ENCODE assay signal across 35 mouse cellular contexts in the genomic region with DNA sequence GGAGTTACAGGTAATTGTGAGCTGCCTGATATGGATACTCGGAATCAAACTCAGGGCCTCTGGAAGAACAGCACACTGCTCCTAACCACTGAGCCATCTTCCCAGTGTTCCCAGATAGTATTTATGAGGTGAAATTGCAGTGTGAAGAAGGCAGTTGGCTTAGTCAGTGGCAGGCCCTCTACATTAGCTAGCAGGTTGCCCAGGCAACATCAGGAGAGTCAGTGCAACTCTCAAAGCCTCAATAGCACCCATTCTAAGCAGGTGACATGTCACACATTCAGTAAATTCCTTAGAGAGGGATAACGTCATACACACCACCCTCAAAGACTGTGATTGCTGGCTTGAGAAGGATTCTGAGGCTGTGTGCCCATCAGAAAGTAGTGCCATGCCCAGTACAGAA. TPM values are rescaled to one million over a fixed set of nuclear protein-coding genes. Genes with fewer than 3 reads are reported as not detected.
"Had no signal": no experiment of that assay in that cellular context is flagged by ENCODE, and none has a peak within 500 bp of the region (broad histone marks: within the 10 kb centered on the region; RNA-seq: fewer than 3 reads in every experiment).

No protein-coding gene starts in this region.

- H3K4me3 ChIP-seq: gastrocnemius, adult 2 months; heart, embryonic 10.5 days; heart, embryonic 12.5 days; hindbrain, embryonic 10.5 days; hindbrain, embryonic 12.5 days; intestine, embryonic 15.5 days; layer of hippocampus, adult 2 months; limb, embryonic 13.5 days; limb, embryonic 15.5 days; liver, embryonic 12.5 days had no signal

- H3K9me3 ChIP-seq: heart, embryonic 10.5 days; hindbrain, embryonic 12.5 days; intestine, embryonic 15.5 days; limb, embryonic 15.5 days; liver, embryonic 12.5 days had no signal

- H3K4me1 ChIP-seq: heart, embryonic 10.5 days; heart, embryonic 12.5 days; hindbrain, embryonic 10.5 days; intestine, embryonic 15.5 days; limb, embryonic 15.5 days; liver, embryonic 12.5 days had no signal

- H3K36me3 ChIP-seq: heart, embryonic 10.5 days; heart, embryonic 12.5 days; hindbrain, embryonic 10.5 days; hindbrain, embryonic 12.5 days; intestine, embryonic 15.5 days; limb, embryonic 13.5 days; limb, embryonic 15.5 days; liver, embryonic 12.5 days had no signal

- ATAC-seq: hindbrain, embryonic 16.5 days; inflammation-experienced regulatory T-cells, adult 6 months; intestine, embryonic 15.5 days; intestine, postnatal 0 days; liver, embryonic 12.5 days had no signal

- H3K9ac ChIP-seq: heart, embryonic 12.5 days; hindbrain, embryonic 12.5 days; hindbrain, embryonic 14.5 days; intestine, embryonic 15.5 days; limb, embryonic 13.5 days; limb, embryonic 15.5 days; liver, embryonic 12.5 days had no signal

- H3K4me2 ChIP-seq: heart, embryonic 12.5 days; hindbrain, embryonic 12.5 days; hindbrain, embryonic 14.5 days; intestine, embryonic 15.5 days; limb, embryonic 13.5 days; limb, embryonic 15.5 days; liver, embryonic 12.5 days had no signal

- H3K27me3 ChIP-seq: heart, embryonic 12.5 days; intestine, embryonic 15.5 days; limb, embryonic 13.5 days; limb, embryonic 15.5 days; liver, embryonic 12.5 days had no signal

- H3K27ac ChIP-seq: gastrocnemius, adult 2 months; heart, embryonic 10.5 days; hindbrain, embryonic 10.5 days; hindbrain, embryonic 12.5 days; hindbrain, embryonic 14.5 days; intestine, embryonic 15.5 days; layer of hippocampus, adult 2 months; limb, embryonic 13.5 days; limb, embryonic 15.5 days; liver, embryonic 12.5 days had no signal

- DNase-seq: gastrocnemius, adult 2 months; gastrocnemius, postnatal 10 days; gastrocnemius, postnatal 25 days; heart, postnatal 10 days; heart, postnatal 4 days; kidney, adult 18-20 months; kidney, adult 8-10 months; kidney, postnatal 10 days; kidney, postnatal 25 days; kidney, postnatal 4 days; left cerebral cortex, postnatal 4 days had no signal

RNA-seq across cellular contexts. Expression of a gene that starts 32.6 kb away (rescaled TPM):
- total RNA-seq: gastrocnemius, adult 2 months; gastrocnemius, postnatal 10 days; gastrocnemius, postnatal 25 days; granulocyte monocyte progenitor cell, adult 5-6 weeks; heart, adult 8-10 months; heart, postnatal 25 days; layer of hippocampus, adult 2 months; layer of hippocampus, postnatal 10 days; layer of hippocampus, postnatal 25 days; left cerebral cortex, adult 18-20 months; left cerebral cortex, adult 8-10 months; left cerebral cortex, postnatal 10 days; left cerebral cortex, postnatal 25 days; left cerebral cortex, postnatal 4 days; liver, adult 2 months had no signal
- polyA plus RNA-seq: heart, embryonic 12.5 days; kidney, embryonic 14.5 days; liver, adult 2 months had no signal
